Mouse (Mus musculus): ENCODE measurements around the gene Rac1. TPM values are rescaled to one million over a fixed set of nuclear protein-coding genes. Genes with fewer than 3 reads are reported as not detected.
A peak's percentile ranks its signal among the peaks of the same experiment; 100 is the strongest.

Gene Rac1
- polyA plus RNA-seq, 2 experiments, result 513 to 535 TPM

DNA sequence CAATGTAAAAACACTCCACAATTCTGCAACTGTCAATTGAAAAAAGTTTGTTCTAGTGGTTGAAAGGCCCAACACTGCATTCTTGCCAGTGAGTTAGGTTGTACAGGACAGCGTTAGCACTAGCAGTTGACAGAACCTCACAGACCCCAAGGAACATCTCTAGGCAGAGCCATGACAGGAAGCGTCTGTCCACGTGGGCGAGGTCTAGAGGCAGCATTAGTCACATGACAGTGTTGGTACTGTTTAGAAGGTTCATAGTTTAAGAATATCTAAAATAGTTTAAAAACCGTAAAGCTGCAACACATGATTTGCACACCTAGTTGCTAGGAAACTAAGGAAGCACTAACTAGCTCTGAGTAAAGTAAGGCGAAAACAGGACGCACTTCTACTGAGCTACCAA is 22.3 kb downstream of the Rac1 start:
- WGBS, result 80% methylated on average over 7 of the region's 7 CpGs
- no peak overlapping the region for H3K4me2 ChIP-seq (replicated peaks; ENCODE audit: low read depth, low read length, severe bottlenecking)
- no peak overlapping the region for H3K4me3 ChIP-seq (replicated peaks; ENCODE audit: low read length)
- H3K9me3 ChIP-seq (ENCODE audit: control insufficient read depth, low read length), result no peaks in the 10 kb centered on the region
- H3K27ac ChIP-seq (replicated peaks; ENCODE audit: low read depth, low read length), result no peak overlapping the region
- TF ChIP-seq POLR2A (IDR thresholded peaks at IDR 0.05; ENCODE audit: borderline replicate concordance, extremely low read depth, insufficient read depth, insufficient read length), result no peak
- no peaks in the 10 kb centered on the region for H3K27me3 ChIP-seq (ENCODE audit: control insufficient read depth, insufficient read depth, low read length)
- DNase-seq (ENCODE audit: low spot score), result no peak
- H3K9ac ChIP-seq (ENCODE audit: low read depth, low read length, severe bottlenecking), result no peak overlapping the region
- H3K36me3 ChIP-seq (ENCODE audit: control insufficient read depth, insufficient read depth, low read length), result peaks cover 77% of the 10 kb centered on the region
- ATAC-seq (ENCODE audit: low FRiP score, low read depth), result no peak
- H3K4me1 ChIP-seq (ENCODE audit: control insufficient read depth, insufficient read depth, low read length), result no peaks in the 10 kb centered on the region

DNA sequence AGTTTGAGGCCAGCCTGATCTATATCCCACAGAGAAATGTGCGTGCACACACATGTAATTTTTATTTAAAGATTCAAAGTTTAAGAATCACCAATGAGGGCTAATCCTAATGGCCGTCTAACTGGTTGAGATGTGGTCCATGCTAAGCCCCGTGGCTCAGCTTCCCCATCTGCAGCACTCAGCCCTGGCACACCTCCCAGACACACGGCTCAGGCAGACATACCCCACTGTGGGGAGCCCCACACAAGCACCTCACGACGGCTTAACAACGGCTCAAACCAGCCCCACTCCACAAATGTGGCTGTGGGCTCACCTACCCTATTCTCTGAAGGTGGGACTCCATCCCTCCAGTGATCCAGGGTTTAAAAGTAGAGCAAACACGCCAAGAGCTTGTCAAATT is 22.8 kb downstream of the Rac1 start:
- no peak for TF ChIP-seq POLR2A (IDR thresholded peaks at IDR 0.05; ENCODE audit: borderline replicate concordance, extremely low read depth, insufficient read depth, insufficient read length)
- Histone ChIP-seq H3K9me3 (ENCODE audit: control insufficient read depth, low read length) (no peaks in the 10 kb centered on the region), H3K36me3 (ENCODE audit: control insufficient read depth, insufficient read depth, low read length) (peaks cover 72% of the 10 kb centered on the region)

GRCm38 (mm10) chr5:143504453-143504852 is 23.4 kb downstream of the Rac1 start:
- Histone ChIP-seq H3K9me3 (ENCODE audit: control insufficient read depth, low read length) (no peaks in the 10 kb centered on the region), H3K4me3 (replicated peaks; ENCODE audit: low read length) (no peak overlapping the region), H3K27me3 (ENCODE audit: control insufficient read depth, insufficient read depth, low read length) (no peaks in the 10 kb centered on the region), H3K9ac (ENCODE audit: low read depth, low read length, severe bottlenecking) (no peak overlapping the region), H3K27ac (replicated peaks; ENCODE audit: low read depth, low read length) (no peak overlapping the region), H3K4me1 (ENCODE audit: control insufficient read depth, insufficient read depth, low read length) (no peaks in the 10 kb centered on the region), H3K36me3 (ENCODE audit: control insufficient read depth, insufficient read depth, low read length) (peaks cover 68% of the 10 kb centered on the region), H3K4me2 (replicated peaks; ENCODE audit: low read depth, low read length, severe bottlenecking) (no peak overlapping the region)
- WGBS, result 73% methylated on average over 3 of the region's 3 CpGs
- DNase-seq (ENCODE audit: low spot score) (peak; percentile 30), ATAC-seq (ENCODE audit: low FRiP score, low read depth) (no peak)
- no peak for TF ChIP-seq POLR2A (IDR thresholded peaks at IDR 0.05; ENCODE audit: borderline replicate concordance, extremely low read depth, insufficient read depth, insufficient read length)

More for the DNA sequence above, 22.8 kb downstream of the Rac1 start:
- Histone ChIP-seq H3K9ac (ENCODE audit: low read depth, low read length, severe bottlenecking) (no peak overlapping the region), H3K4me1 (ENCODE audit: control insufficient read depth, insufficient read depth, low read length) (no peaks in the 10 kb centered on the region), H3K27me3 (ENCODE audit: control insufficient read depth, insufficient read depth, low read length) (no peaks in the 10 kb centered on the region), H3K4me2 (replicated peaks; ENCODE audit: low read depth, low read length, severe bottlenecking) (no peak overlapping the region), H3K4me3 (replicated peaks; ENCODE audit: low read length) (no peak overlapping the region), H3K27ac (replicated peaks; ENCODE audit: low read depth, low read length) (no peak overlapping the region)
- ATAC-seq (ENCODE audit: low FRiP score, low read depth), result no peak
- 76% methylated on average over 8 of the region's 8 CpGs for WGBS
- DNase-seq (ENCODE audit: low spot score), result no peak

DNA sequence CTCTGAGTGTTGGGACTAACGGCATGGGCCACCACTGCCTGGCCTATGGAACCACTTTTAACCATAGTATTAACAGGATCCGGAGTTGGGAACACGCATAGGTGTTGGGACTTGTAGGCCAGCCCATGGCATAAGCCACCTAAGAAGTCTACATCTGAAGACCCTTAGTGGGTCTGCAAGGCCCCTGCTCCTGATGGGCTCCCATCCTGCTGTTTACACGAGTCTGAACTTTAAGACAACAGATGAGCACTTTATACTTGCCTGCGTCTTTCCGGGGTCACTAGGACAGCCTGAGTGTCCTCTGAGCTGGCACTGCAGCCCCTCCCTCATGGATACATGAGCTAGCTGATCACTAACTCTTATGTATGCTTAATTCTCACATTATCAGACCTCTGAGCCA is 24.1 kb downstream of the Rac1 start:
- H3K27ac ChIP-seq (replicated peaks; ENCODE audit: low read depth, low read length), result no peak overlapping the region
- H3K27me3 ChIP-seq (ENCODE audit: control insufficient read depth, insufficient read depth, low read length), result no peaks in the 10 kb centered on the region
- peaks cover 67% of the 10 kb centered on the region for H3K36me3 ChIP-seq (ENCODE audit: control insufficient read depth, insufficient read depth, low read length)
- no peak overlapping the region for H3K9ac ChIP-seq (ENCODE audit: low read depth, low read length, severe bottlenecking)
- TF ChIP-seq POLR2A (IDR thresholded peaks at IDR 0.05; ENCODE audit: borderline replicate concordance, extremely low read depth, insufficient read depth, insufficient read length), result no peak
- ATAC-seq (ENCODE audit: low FRiP score, low read depth), result no peak
- H3K4me2 ChIP-seq (replicated peaks; ENCODE audit: low read depth, low read length, severe bottlenecking), result no peak overlapping the region
- no peaks in the 10 kb centered on the region for H3K4me1 ChIP-seq (ENCODE audit: control insufficient read depth, insufficient read depth, low read length)
- 94% methylated on average over 6 of the region's 6 CpGs for WGBS
- H3K4me3 ChIP-seq (replicated peaks; ENCODE audit: low read length), result no peak overlapping the region
- no peak for DNase-seq (ENCODE audit: low spot score)
- H3K9me3 ChIP-seq (ENCODE audit: control insufficient read depth, low read length), result no peaks in the 10 kb centered on the region

GRCm38 (mm10) chr5:143502899-143503557 is 24.8 kb downstream of the Rac1 start:
- TF ChIP-seq POLR2A (IDR thresholded peaks at IDR 0.05; ENCODE audit: borderline replicate concordance, extremely low read depth, insufficient read depth, insufficient read length), result no peak
- Histone ChIP-seq H3K4me2 (replicated peaks; ENCODE audit: low read depth, low read length, severe bottlenecking) (no peak overlapping the region), H3K27ac (replicated peaks; ENCODE audit: low read depth, low read length) (no peak overlapping the region), H3K9ac (ENCODE audit: low read depth, low read length, severe bottlenecking) (no peak overlapping the region), H3K36me3 (ENCODE audit: control insufficient read depth, insufficient read depth, low read length) (peaks cover 62% of the 10 kb centered on the region), H3K27me3 (ENCODE audit: control insufficient read depth, insufficient read depth, low read length) (no peaks in the 10 kb centered on the region), H3K4me3 (replicated peaks; ENCODE audit: low read length) (no peak overlapping the region), H3K4me1 (ENCODE audit: control insufficient read depth, insufficient read depth, low read length) (no peaks in the 10 kb centered on the region), H3K9me3 (ENCODE audit: control insufficient read depth, low read length) (no peaks in the 10 kb centered on the region)
- DNase-seq (ENCODE audit: low spot score) (no peak), ATAC-seq (ENCODE audit: low FRiP score, low read depth) (no peak)
- 90% methylated on average over 19 of the region's 19 CpGs for WGBS
